Mouse (Mus musculus) CD8-positive naive resting alpha-beta T cell, adult 2 months (primary cell): ENCODE results near the gene Rasgrp3.
"Not testable (repeated sequence)": the region's sequence is repeated elsewhere in the genome, so short reads cannot be mapped to it uniquely, and the experiment has no call there.

Experiments
- DNase-seq, 2 experiments: peaks; one replicate each; pipeline ENCODE4 v3.0.0; 2022; ENCODE audit warnings: low read depth in 2 of 2, low spot score in 2 of 2

The Rasgrp3 gene

DNA sequence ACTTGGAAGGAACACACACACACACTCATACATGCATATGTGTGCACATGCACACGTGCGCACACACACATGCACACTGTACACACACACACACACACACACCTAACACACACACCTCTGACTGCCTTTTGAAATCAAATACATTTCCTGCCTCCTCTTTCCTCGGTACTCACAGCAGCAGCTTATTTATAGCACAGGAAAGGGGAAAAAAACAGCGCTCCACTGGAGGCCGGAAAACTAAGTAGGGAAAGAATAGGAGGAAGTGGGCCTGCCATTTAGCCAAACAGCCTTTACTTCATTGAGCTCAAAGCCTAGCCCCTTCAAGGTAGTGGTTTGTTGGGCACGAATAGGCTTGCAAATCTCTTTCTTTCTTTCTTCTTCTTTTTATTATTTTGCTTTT, at the start of gene Rasgrp3:
Rasgrp3 (plus strand) TSS at position 298 of the 400 bp plus-strand sequence.
- DNase-seq, result no peak

DNA sequence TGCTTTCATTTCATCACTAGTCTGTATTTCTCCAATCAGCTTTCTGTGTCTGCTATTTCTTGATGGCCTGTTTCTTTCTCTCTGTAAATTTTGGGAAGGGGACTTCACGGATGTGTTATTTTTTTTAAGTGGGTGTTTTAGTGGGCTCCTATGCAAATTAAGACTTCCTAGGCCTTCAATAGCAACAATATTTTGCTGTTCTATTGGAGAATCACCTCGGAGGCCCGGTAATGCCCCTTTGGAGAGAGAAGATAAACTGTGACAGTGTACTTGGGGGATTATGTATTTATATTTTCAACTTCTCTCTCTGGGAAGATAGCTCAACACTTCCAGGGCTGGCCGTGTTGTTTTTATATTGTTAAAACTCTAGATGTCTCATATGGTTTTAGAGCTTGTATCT, 47.3 kb upstream of the Rasgrp3 start:
- no peak for DNase-seq

DNA sequence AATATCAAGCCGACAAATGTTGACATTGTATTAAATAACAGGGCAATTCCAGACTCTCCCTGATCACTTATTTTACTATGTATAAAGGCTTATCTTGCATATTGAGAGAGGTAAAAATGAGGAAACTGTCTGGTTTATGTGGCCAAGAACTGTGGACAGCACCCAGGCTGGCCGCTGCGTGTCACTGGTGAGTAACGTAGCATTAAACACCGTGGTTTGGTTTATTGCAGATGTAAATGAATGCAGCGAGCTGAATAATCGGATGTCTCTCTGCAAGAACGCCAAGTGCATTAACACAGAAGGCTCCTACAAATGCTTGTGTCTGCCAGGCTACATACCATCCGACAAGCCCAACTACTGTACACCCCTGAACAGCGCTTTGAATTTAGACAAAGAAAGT, 45.6 kb upstream of the Rasgrp3 start:
- DNase-seq, result no peak

DNA sequence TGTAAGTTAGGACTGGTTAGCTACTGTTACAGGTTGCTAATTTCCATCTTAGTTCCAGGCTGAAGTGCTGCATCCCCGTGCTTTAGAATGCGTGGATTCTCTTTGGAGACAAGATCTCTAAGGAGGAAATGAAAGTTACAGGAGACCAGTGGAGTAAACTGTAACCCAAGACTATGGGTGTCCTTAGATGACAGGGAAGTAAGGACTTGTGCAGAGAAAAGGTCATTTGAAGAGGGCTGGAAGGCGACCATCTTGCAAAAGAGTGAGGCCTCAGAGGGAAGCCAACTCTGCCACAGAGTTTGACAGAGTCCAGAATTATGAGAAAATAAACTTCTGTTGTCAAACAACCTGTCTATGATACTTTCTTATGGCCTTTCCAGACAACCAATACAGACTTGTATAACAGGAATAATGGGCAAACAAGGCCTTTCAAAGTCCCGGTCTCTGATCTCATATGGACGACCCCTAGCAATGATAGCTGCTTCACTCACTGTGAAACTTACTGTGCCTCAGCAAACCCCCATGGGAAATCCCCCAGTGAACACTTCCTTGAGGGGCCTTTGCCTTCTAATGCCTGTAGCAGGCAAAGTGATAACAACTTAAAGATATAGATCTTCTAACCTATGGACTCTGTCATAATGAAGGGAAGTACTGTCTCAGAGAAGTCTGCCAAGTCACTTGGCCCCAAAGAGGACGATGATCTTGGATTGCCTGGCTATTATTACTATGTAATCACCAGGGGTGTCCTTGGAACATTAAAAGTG, 44.1 kb upstream of the Rasgrp3 start:
- DNase-seq, result no peak

DNA sequence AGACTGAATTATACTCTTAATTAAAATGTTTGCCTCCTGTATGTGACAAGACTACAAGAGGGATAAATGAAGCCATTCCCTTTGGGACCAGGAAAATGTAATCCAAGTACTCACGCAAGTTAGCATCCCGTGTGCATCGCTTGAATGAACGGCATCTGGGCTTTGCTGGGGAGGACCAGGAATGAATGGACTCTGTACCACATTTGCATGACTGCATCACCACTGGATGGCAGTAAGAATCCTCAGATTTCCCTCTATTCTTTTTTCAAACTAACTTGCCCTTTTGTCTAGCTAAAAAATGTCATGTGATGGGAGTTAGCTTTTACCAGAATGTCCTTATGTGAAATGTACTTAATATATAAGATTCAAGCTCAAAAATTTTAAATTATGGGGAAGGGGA, 29.3 kb upstream of the Rasgrp3 start:
- no peak for DNase-seq

DNA sequence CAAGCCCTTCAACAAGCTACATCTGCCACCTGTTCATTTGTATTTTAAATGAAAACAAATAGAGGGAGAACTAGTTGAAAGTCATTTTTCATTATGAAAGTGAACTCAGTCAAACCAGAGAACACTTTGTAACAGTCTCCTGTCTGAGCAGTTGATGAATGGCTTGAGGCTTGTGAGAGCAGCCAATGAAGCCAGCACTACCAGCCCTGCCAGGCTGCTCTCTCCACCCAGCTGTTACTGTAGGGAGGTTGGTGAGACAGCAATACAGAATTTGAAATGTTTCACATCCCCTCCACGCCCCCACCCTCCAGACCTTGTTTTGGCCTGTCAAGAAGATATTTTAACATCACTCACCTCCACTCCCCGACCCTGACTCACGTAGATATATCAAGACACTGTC, 18.8 kb upstream of the Rasgrp3 start:
- no peak for DNase-seq

DNA sequence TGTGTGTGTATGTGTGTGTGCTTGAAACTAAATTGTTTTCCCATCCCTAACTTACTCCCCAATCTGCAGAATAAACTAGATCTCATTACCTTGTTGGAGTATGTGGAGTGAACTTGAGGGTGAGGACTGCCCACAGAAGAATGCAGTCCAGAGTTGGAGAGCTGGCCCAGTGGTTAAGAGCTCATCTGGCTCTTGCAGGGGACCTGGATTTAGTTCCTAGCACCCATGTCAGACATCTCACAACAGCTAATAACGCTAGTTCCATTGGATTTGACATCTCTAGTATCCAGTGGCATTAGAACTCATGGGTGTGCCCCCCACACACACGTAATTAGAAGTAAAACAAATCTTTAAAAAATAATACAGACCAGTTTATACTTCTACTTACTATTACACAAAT, 1.5 kb upstream of the Rasgrp3 start:
- no peak for DNase-seq

DNA sequence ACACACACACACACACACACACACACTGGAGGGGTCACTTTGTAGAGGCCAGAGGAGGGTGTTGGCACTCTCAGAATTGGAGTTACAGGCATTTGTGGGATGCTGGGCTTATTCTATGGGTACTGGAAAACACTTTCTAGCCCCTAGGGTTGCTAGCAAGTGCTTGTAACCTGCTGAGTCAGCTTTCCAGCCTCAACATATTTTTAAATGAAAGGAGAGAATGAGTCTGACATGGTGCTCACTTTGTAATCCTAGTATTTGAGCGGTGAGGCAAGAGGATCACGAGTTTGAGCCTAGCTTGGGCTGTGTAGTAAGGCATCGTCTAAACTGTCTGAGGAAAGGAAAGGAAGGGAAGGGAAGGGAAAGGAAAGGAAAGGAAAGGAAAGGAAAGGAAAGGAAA, 825 bp upstream of the Rasgrp3 start:
- no peak for DNase-seq

DNA sequence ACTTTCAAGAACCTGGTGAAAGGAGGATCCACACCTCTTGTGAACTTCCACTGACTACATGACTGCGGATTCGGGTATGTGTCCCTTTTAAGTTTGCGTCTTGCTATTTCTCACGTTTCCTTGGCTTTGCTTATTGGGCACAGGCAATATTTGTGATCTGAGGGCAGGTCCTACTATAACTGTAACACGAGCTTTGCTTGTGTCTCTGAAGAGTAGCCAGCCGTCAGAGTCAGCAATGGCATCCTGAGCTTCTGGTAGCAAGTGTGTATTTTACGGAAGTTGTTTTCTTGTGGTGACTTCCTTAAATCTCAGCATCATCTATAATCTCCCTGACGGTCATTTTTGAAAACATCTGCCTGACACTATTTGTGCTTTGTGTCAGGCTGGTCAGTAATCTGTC, 399 bp downstream of the Rasgrp3 start:
- DNase-seq, result no peak

DNA sequence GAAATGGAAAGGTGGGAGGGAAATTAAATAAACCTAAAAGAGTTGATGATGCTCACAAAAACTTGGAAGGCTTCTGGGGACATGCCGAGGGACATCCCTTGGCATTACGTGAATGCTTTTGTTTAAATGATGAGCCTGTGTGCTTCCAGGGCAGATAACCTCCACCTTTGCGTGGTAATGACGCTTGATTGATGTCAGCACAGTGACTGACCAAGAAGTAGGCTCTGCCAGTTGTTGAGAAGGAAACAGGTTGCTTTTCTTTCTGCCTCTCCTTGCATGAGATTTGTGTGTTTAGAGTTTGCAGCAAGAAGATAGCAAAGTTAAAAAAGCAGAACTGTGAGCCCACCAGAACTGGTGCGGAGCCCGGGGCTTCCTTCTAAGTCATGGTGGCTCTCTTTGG, 1.1 kb downstream of the Rasgrp3 start:
- DNase-seq, result no peak

DNA sequence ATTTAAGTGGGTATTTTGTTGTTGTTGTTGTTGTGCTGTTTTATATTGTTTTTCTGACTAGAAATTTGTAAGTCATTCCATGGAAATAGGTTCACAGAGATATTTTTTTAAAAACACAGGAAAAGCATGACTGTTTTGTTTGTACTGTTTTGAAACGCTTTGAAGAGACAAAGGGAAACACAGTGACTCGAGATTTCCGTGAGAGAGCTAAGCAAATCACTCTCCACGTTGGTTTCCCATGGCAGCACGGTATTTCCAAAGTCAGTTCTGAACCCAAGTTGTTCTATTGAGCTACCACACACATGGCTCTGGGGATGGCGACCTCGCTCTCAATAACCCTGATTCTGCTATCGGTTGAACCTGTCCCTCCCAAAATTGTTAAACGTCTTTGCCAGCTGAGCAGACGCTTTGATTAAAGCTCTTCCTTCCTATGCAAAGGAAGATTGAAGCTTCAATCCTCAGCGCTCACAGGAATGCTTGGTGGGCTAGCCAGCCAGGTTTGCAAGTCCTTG, 1.6 kb downstream of the Rasgrp3 start:
- DNase-seq, result no peak

DNA sequence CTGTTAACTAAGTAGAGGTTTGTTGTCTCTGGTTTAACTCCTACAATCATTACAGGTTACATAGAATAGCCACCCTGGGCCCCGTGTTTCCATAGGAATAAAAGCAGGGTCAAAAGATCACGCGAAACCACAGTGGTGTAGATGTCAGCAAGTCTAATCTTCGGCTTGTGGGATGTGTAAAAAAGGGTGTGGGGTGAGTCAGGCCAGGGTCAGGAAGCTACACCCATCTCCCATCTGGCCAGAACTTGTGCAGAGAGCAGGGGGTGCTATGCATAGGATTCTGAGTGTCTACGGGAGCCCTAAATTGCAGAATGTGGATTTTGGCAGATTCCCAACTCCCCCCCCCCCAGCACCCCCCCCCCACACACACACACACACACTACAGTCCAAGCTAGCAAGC, 2.5 kb downstream of the Rasgrp3 start:
- DNase-seq, result no peak

DNA sequence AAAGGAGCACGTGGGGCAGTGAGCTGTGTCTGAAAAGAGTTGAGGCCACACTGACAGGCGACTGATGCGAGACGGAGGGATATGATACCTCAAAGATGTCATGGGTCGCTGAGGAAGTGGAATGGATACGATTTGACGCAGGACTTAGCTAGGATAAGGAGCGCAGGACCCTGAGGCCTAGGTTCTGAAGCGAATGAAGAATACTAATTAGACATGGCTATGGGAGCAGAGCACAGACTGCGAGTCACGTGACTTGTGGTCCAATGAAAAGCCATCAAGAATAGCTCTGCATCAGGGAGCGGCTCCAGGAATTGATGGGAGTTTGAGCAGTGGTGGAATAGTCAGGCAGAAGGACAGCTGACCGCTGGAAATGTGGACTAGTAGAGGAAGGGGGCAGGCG, 3.4 kb downstream of the Rasgrp3 start:
- DNase-seq, result no peak

DNA sequence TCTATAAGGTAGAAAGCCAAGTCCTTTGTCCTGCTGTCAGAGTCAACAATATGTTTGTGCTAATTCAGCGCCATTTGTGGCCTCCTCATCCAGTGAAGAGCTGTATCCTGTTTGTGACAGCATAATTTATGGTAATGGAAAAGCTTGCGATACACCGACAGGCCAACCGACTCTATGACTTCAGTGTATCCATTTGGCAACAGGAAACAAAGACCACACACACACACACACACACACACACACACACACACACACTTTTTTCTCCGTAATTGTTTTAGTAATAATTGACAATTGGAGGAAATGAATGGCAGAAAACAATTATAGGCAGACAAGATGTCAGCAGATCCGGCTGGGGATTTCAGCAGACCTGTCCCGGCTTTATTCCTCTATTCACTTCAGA, 4.9 kb downstream of the Rasgrp3 start:
- DNase-seq, result no peak

DNA sequence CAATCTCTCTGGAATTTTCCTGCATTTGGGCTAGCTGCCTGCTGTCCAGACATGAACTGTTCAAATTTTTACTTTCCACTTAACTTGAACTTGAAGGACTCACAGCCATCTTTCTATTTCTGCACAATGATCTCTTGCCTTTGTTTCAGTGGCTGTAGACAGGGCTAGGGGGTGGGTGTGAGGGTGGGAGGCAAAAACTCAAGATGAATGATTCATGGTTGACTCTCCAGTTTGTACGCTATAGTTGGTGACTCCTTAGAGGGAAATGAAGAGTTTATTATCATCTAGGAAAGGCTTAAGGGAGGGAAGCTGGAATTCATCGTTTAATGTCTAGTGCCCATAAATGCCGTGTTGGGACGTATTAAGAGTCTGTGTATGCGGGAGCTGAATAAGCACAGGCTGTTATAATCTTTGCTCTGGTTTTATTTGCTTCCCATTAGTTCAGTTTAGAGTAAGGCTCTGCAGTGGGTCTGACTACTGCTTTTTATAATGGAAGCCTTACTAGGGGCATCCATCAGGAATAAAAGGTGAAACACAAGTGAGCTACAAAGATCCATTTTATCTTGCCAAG, 5.6 kb downstream of the Rasgrp3 start:
- no peak for DNase-seq

DNA sequence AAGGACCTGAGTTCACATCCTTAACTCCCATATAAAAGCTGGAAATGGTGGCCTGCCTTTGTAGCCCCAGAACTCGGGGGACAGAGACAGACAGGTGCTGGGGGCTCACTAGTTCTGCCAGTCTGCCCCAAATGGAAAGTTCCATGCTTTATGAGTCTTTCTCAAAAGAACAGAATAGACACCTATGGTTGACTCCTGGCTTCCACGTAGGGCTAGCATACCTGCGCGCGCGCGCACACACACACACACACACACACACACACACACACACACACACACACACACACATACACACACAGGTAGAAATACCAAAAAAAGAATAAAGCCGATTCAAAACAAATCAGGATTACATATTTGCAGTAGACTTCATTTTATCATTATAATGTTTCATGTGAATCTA, 6.7 kb downstream of the Rasgrp3 start:
- DNase-seq, result no peak

DNA sequence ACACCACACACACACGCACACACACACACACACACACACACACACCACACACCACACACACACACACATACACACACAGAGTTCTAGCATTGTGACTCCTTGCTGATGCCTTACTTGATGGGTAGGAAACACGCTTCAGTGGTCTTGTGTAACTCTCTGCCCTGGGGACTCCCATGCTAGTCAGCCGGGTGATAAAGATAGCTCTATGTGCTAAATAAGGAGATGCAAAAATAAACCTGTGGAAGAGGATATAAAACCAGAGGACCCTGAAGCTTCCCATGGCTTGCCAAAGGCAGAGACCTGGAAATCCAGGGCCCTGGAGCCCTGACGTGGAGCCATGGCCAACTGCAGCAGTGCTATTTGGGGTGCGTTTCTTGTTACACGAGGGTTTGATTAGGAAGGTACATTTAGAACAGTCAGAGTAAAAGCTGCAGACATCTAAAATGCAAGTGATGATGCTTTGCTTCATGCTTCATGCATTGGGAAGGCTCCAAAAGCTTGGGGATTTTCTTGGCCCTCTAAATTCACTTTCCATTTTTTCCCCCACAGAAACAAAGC, 7.4 kb downstream of the Rasgrp3 start:
- DNase-seq, result no peak

DNA sequence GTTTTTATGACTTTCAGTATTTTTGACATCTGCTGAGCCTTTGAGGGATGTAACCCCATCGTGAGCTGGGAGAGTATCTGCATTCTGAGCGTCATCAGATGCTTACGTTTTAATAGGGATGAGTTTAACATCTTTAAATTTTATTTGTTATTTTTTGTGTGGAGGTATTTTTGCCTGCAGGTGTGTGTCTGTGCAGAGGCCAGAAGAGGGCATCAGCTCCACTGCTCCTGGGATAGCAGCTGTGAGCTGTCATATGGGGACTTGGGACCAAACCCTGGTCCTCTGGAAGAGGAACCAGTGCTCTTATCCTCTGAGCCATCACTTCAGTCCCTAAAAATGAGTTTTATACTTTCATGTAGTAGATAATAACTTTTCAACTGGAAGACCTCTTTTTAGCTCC, 12.6 kb downstream of the Rasgrp3 start:
- no peak for DNase-seq

DNA sequence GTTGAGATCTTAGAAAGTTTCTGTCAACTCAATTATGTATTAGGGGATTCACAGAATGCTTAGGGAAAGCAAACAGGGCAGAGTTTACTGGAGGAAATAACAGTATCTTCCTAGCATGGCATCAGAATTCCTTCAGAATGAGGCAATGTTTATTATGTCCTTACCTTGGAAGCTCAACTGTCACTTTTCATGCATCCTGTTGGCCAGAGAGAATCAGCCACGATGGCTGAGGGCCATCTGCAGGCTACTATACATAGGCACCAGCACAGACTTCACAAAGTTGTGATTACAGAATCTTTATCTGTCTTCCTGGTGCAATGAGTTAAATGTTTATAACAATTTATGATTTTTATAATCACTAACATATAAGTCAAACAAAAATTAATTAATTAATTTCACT, 13.3 kb downstream of the Rasgrp3 start:
- DNase-seq, result no peak

DNA sequence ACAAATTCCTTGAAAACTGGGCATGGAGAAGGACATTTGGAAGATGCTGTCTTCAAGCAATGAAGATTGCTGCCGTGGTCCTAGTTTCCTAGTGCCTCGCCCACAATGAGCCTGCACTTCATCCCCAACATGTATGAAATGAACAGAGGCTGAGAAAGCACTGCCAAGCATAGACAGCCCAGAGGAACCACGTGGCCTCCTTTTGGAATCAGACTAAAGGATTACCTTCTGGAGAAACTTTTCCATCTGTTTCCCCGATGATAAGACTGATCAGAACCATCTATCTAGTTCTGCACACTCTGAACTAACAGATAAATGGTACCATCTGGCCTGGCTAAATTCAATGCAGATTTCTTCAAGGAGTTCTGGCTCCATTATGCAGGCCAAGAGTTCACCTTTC, 16.6 kb downstream of the Rasgrp3 start:
- no peak for DNase-seq

DNA sequence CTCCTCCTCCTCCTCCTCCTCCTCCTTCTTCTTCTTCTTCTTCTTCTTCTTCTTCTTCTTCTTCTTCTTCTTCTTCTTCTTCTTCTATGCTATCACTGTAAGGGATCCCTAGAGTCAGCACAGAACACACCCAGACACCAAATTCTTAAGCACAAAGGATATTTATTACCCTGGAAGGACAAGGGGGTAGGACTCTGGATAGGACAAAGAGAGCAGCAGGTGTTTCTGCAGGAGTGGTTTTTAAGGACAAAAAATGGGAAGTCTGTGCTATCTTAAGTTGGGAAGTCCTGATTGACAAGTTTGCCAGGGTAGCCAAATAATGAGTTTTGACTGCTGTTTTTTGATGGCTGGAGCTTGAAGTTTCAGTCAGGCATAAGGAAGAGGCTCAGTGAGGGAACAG, 17.9 kb downstream of the Rasgrp3 start:
- DNase-seq, result no peak

DNA sequence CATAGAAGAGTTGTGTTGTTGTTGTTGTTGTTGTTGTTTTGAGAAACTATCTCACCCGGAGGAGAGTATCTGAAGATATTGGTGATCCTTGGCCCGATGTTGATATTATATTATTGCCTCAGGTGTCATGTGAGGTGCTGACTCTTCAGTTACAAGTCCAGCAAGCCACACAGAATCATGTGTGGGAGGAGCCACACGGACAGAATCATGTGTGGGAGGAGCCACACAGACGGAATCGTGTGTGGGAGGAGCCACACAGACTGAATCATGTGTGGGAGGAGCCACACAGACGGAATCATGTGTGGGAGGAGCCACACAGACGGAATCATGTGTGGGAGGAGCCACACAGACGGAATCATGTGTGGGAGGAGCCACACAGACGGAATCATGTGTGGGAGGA, 20.4 kb downstream of the Rasgrp3 start:
- DNase-seq, result not testable (repeated sequence)

DNA sequence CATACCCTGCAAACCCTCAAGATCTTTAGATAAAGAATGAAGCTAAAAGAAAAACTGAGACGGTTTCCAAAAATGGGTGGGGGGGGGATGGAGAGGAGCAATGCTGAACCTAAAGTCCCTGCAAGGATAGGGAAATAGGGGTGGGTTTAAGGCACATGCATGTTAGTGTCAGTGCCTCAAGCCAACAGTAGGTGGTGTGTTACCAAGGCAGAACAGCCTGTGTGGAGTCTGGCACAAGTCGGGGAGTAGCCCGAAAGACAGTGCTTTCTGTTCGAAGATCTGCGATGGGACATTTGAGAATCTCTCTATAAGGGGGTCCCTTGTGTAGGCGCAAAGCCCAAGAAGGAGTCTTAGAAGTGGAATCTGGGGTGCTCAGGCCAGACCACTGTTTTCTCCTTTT, 24.9 kb downstream of the Rasgrp3 start:
- no peak for DNase-seq
